Mouse (Mus musculus): Measurements from ENCODE around the gene Mboat1.

Mboat1 gene

DNA sequence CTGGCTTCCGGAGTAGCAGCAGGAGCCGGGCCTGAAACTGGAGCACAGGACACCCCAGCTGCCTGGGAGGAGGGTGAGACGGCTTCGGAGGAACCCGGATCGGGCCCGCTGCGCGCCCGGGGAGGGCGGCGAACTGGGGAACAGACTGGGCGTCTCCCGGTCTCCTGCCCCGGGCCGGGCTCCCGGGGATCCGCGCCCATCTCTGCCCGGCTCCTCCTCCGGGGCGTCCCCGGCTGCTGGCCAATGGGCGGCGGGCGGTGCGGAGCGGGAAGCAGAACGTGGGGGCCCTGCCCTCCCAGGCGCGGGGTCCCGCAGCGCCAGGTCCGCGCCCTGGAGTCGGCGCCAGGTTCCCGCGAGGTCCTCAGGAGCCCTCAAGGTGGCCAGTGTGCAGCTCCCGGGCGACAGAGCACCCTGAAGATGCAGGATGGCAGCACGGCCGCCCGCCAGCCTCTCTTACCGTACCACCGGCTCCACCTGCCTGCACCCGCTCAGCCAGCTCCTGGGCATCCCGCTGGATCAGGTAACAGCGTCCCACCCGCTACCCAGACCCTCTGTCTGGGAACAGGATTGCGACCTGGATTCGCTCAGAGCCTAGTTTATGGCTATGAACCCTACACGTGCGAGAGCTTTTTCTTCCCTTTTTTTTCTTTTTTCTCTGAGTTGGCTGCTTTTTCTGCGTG, at the start of gene Mboat1:
TSS of gene Mboat1 (plus strand) at position 247 of the 680 bp plus-strand sequence.
- no peak for DNase-seq (ENCODE audit: low read depth, low spot score)

DNA sequence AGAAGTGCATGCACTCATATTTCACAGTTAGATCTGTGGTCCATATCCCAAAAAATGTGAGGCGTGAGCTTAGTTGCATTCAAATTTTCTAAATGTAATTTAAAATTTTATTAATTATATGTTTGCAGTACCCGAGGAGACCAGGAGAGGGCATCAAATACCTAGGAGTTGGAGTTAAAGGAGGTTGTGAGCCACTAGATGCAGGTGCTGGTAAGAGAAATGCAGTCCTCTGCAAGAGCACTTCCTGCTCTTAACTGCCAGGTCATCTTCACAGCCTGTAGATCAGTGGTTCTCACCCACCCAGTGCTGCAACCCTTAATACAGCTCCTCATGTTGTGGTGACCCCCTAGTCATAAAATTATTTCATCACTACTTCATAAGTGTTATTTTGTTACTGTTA, 43.2 kb upstream of the Mboat1 start:
- DNase-seq (ENCODE audit: low read depth, low spot score): no peak

DNA sequence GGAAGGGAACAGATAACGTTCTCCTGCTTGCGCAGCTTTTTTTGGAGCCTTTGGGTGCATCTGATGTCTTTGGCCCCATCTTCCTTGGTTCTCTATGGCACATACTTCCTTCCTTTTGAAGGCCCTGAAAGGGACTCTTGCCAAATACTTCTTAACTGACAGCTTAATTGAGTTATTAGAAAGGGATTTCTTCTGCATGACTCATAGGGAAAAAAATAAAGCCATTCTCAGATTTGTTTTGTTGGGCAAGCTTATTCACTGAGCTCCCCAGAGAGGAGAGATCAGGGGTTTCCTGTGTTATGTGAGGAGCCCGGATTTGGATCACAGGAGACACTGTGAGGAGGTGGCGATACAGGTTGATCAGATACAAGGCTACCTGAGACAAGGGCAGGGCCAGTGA, 40.4 kb upstream of the Mboat1 start:
- DNase-seq (ENCODE audit: low read depth, low spot score): no peak

DNA sequence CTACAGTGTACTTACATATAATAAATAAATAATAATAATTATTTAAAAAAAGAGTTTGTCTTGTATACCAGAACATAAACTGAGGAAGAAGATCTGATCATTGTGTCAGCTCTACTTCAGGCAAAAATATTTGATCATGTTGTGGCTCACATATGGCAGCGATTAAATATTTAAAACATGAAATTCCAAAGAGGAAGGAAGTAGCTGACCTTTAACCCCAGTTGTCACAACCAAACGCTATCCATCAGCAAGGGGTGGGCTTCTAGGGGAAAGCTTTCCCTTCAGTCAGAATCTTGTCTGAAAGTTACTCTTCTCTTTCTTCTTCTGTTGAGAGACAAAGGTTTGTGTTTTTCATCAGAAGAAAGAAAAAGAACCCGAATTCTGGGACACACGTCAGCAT, 39.8 kb upstream of the Mboat1 start:
- no peak for DNase-seq (ENCODE audit: low read depth, low spot score)

DNA sequence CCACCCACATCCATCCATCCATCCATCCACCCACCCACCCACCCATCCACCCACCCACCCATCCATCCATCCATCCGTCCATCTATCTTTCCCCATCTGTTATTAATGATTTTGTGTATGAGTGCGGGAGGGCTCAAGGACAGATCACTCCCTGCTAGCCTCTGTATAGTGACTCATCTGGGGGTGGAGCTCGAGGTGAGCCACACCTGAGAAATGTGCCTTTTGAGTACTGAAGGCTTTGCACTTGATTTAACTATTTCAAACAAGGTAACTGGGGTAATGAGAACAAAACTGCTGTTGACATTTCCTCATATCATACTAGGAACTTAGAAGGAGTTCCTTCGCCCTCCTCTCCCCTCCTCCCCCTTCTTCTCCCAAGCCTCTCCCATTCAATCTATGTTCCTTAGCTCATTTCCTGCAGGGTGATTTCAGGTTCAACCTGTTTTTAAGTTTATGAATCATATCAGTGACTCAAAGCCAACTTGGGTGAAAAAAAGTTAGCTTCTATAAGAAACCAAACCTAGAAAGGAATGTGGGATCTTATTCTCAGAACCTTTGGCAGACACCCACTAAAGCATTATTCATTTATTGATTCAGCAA, 27.2 kb upstream of the Mboat1 start:
- no peak for DNase-seq (ENCODE audit: low read depth, low spot score)

DNA sequence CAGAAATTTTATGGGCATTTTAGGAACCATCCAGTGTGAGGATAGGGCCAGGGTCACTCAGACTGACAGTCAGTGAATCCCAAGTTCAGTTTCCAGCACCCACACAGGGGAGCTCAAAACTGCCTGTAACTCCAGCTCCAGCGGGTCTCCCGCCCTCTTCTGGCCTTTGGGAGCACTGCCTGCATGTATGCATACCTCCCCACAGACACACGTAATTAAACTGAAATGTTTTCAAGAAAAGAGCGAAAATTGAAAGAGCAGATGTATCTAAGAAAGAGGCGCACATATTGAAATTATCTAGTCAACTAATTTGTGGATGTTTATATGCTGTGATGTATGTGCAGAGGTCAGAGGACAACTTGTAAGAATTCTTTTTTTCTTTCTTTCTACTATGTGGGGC, 20.5 kb upstream of the Mboat1 start:
- DNase-seq (ENCODE audit: low read depth, low spot score): no peak

DNA sequence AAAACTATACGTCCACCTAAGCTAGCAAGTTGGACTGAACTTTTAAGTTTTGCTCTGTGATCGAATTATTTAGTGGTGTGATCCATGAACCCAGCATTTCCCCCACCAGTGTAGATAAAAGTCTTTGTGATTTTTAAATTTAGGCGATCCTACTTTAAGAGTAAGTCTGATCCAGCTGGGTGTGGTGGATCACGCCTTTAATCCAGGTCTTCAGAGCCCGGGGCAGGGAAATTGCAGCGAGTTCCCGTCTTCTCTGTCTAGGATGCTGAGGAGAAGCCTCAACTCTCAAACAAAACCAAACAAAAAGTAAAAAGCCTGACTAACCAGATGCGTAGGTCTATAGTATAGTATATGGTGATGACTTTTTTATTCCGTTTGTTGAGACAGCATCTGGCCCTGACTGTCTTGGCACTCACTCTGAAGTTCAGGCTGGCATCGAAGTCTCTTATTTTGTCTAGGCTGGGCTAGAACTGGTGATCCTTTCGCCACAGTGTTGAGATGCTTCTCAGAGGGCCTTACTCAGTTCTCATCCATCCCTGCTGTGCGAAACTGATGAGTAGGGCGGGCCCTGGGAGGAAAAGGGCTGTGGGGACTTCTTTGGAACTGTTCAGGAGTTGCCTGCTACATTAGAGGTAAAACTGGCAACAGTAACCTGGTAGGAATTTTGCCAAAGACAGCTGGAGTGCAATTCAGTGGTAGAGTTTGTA, 787 bp downstream of the Mboat1 start:
- DNase-seq (ENCODE audit: low read depth, low spot score): no peak

DNA sequence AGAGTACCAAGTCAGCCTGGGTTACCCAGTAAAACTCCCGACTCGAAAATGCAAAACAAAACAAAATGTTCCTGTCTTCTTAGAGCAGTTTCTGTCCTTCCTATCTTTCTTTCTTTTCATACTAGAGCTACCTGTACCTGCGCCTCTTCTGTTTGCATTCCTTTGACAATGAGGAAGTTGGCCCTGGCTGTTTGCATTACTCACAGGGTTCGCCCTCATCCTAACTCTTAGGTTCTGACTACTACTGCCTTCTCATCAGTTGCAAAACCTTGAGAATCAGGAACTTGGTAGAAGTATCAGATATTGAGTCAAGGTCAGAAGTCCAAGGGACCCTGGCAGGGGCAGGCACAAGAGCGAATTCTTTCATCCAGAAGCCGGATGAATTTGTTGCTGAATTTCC, 1.7 kb downstream of the Mboat1 start:
- DNase-seq (ENCODE audit: low read depth, low spot score): no peak

DNA sequence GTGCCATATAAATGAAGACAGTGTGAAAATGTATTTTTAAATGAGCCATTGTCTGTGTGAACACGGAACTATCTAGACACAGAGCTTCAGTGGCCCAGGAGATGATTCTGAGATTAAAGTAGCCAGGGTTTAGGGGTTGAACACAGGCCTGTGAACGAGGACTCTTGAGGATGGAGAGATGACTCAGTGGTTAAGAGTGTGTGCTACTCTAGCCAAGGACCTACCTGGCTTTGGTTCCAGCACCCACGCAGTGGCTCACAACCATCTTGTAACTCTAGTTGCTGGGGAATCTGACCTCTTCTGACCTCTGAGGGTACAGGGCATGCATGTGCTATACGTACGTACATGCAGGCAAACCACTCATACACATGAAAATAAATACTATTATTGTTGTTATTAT, 3.9 kb downstream of the Mboat1 start:
- no peak for DNase-seq (ENCODE audit: low read depth, low spot score)

DNA sequence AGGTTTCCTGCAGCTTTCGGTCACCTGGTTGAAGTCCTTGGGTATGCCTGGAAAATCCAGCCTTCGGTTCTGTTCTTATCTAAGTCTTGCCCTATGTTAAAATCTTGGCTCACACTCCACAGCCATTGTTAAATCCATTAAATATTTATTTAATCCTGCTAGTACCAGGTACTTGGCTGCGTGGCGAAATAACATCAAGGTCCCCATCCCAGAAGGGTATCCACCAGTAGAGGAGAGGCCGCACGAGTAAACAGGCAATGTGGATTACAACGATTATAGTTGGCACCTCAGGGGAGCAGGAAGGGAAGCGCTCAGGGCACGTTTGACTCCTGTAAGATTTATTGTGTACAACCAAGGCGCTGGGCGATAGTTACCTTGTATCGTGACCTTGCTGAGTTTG, 4.4 kb downstream of the Mboat1 start:
- DNase-seq (ENCODE audit: low read depth, low spot score): no peak

DNA sequence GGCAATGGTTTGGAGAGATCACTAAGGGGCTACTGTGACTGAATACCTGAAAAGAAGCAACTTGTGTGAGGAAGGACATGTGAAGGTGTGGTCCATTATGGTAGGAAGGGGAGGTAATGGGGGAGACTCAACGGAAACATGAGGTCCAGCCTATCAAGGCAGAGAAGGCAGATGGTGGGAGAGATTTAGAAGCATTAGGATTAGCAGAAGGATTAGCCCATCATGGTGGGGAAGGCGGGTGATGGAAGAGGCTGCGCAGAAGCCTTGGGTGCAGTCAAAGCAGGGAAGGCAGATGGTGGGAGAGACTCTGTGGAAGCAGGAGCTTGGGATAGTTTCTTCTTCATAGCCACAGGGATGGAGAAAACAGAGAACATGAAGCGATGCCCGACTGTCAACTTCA, 5.7 kb downstream of the Mboat1 start:
- DNase-seq (ENCODE audit: low read depth, low spot score): no peak

DNA sequence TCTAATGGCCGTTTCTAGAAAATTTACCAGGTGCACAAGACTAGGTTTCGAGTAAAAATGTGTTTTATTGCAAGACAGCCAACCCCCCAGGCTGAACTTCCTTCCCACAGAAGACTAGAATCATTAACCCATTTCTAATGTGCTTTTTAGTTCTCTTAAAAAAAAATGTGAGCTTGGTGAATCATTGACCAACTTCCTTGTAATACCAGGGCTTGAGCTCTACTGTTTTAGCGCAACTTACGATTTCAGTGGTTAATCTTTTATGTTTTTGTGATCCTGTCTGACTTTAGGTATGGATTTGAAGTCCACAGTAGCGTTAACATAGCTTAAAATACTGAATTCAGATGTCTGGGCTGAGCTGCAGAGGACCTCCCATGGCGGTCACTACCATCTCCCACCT, 10.2 kb downstream of the Mboat1 start:
- no peak for DNase-seq (ENCODE audit: low read depth, low spot score)

DNA sequence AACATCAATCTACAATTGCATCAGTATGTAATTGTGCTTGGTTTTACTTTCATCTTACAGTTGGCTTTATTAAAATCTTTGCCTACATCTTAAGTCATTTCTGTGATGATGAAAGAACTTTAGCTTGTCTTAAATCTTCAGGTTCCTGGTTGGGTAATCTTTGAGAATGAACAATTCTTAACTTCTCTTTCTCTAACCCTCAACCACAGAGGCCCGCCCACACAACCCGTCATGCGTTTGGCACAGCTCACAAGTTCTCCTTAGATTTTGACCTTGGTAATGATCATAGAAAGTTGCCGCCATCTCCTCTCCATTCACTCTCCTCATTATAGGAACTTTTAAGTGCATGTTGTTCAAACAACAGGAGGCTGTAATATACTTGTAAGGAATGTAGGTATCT, 18.0 kb downstream of the Mboat1 start:
- no peak for DNase-seq (ENCODE audit: low read depth, low spot score)

DNA sequence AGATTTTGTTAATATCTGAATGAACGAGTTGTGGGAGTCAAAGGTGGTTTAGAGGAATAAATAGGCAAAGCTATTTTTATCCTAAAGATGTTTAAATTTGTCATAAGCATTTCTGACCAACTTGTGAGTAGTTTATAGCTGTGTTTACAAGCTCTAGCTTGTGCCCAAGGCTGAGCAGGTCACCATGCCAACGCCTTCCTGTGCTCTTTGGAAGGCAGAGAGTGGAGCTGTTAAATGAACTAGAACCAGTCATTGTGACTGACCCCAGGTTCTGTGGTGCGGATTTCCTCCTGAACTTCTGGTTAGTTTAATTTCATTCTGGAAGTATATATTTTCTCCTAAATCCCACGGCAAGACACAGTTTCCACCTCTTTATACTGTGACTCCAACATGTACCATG, 23.3 kb downstream of the Mboat1 start:
- no peak for DNase-seq (ENCODE audit: low read depth, low spot score)

DNA sequence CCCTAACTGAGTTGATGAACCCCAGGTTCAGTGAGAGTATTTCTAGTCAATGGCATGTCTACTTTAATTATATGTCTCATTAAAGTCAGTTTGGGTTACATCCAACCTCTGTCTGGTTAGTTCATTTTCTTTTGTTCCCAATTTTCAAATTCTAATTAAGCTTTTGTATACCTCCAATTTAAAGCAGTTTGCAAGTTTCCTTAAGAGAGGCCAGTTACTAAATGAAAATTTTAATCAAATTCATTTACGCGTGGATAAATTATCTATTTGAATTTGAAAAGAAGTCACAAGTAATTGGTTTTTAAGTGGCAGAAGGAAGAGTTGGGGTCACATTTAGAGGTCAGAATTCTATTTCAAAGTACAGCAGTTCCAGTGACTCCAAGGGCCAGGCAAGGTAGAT, 27.2 kb downstream of the Mboat1 start:
- no peak for DNase-seq (ENCODE audit: low read depth, low spot score)

DNA sequence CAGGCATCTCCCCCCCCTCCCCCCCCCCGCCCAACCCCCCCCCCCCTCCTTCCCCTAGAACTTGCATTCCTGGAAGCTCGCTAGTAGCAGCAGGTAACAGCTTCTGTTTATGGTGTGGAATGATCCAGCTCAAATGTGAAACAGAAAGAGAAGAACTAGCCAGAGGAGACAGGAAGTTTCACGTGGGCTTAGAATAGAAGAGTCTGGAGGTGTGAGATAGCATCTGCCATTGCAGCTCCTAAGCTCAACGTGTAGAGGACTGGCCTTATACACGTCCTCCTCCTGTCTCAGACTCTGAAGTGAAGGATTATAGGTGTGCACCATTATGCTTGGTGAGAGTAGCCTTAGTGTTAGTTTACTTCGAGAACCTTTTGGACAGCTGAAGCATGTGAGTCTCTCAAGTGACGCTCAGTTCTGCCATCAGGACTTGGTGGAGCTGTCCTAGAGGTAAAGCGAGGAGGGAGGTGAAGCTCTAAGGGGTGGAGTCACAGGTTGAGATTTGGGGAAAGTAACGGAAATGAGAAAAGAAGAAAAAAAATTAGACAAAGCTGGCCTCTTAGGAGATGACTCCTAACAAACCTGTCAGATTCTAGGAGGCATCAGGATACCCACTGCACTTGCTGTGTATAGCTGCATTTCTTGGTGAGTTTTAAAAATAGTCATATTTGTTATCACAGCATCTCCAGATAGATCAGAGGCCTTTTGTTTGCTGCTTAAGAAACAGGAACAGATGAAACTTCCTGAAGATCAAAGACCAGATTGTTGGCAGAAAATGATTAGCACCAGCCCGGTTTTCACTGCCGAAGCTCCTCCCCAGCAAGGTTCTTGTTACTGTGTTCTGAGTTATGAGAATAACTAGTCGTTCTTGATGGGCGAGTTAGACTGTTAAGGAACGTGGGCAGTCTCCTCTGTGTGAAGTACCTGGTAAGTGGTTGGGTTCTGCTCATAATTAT, 30.1 kb downstream of the Mboat1 start:
- no peak for DNase-seq (ENCODE audit: low read depth, low spot score)

DNA sequence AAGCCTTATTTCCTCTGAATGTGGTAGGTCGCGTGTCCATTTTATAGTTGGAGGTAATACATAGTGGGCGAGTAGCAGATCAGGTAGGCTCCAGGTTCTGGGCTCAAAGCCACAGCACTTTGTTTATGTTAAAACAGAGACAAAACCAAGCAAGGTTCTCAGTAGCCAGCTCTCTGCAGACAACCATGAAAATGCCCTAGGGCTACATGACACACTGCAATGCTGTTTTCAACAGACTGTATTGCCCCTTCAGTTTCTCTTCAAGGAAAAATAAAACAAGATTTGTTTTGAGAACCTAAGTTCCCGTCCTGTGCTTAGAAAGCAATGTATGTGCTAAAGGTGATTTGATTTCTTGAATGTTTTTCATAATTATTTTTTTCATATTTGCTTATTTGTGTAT, 31.2 kb downstream of the Mboat1 start:
- no peak for DNase-seq (ENCODE audit: low read depth, low spot score)

DNA sequence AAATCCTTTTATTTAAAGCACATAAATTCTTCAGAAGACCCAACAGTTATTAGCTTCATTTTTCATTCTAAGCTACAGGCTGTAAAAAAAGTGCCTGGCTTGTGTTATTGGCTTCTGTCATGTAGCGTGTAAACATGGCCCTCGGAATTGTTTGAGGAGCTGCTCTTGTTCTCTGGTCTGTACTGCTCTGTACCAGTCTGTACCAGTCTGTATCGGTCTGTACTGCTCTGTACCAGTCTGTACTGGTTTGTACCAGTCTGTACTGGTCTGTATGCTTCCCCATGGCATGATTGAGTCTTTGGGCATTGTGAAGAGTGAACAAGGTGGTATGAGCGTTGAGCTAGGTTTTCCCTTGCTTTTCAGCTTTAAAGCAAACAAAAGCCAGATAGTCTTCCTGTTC, 32.5 kb downstream of the Mboat1 start:
- no peak for DNase-seq (ENCODE audit: low read depth, low spot score)

DNA sequence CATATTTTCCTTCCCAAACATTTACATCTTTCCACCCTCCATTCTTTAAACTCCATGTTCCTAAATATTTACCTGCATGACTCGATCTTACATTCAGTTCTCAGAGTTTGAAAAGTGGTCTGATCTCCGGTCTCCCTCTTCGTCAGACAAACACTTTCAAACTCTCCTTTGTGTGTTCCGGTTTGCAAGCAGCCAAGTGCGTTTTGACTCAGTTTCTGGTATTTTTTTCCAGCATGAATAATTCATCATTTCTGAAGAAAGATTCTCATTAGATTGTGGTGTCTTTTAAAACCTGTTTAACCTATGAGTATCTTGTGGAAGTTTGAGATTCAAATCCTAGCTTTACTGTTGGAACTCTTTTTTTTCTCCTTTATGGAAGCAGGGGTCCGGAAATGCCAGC, 33.8 kb downstream of the Mboat1 start:
- no peak for DNase-seq (ENCODE audit: low read depth, low spot score)

DNA sequence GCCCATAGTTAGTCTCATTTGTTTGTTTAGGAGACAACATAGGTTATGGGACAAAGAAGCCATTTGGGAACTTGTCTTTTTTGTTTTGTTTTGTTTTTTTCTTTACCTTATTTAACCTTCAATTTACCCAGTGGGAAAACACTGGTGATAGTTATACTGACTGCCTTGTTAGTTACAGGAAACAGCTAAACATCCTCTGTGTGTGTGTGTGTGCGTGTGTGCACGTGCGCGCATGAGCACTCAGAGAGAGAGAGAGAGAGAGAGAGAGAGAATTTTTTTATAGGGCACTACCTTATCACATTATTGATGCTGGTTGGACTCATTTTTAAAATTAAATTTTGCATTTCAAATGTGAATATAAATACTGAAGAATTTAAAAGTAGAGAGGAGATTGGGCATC, 38.3 kb downstream of the Mboat1 start:
- DNase-seq (ENCODE audit: low read depth, low spot score): no peak

DNA sequence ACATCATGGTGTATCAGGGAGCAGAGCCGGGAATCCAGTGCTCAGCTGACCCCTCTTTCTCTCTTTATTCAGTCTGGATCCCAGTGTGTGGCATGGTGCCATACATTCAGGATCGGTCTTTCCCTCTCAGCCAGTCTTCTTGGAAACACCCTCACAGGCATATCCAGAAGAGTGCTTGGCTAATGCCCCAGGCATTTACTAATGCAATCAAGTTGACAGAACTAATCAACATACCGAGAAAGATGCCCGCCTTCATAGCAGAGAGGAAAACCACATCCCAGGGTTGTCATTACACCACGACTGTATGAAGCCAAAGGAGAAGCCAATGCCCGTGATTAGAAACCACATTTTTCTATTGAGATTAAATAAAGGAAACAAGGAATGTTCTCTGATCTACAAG, 41.1 kb downstream of the Mboat1 start:
- no peak for DNase-seq (ENCODE audit: low read depth, low spot score)

DNA sequence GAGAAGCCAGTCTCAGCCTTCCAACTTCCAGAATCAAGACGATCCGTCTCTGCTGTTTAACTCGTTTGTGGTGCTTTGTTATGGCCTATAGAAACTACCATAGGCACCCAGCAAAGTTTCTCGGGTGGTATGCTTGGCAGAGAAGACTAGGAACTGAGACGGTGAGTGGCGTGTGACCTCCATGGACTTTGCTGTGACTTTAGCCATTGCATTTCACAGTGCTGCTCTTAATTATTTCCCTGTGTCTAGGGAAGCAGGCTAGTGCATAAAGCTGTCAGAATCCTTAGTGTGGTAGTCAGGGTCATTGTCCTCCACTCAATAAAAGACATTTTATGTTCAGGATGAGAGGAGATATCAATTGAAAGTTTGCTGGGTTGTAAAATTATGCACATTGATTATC, 49.3 kb downstream of the Mboat1 start:
- no peak for DNase-seq (ENCODE audit: low read depth, low spot score)

Data from brain, embryonic 18.5 days (tissue).